Mouse (Mus musculus) cerebellum, adult 11-12 months (tissue): ENCODE measurements around the gene Vamp4.
"Not testable (repeated sequence)": the region's sequence is repeated elsewhere in the genome, so short reads cannot be mapped to it uniquely, and the experiment has no call there.

Source experiments
- DNase-seq: peaks from one replicate; pipeline ENCODE4 v3.0.0; 2022

Gene Vamp4

DNA sequence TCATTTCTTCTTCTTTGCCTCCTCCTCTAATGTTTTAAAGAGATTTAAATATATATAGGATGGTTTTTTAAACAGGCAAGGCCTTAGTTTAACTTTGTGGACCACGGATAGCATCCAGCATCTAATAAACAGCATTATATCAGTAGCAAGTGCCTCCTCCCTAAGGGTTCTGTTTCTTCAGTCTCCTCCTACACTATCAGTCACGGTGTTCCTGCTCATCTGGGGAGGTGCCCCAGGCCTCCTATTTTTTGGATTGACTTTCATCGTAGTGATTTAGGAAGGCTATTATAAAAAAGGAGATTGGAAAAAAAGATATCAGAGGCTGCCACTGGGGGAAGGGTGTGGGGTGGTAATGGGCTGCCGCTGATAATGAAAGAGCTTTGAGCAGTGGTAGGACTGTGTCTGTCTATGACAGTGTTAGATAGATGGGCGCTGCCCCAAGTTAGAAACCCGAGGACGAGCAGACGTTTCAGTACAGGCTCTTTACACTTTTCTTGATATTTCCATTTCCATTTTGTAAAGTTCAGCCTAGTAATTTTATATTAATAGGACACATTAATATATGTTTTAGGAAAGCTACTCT lies 20.2 kb downstream of the Vamp4 start:
- DNase-seq = no peak

DNA sequence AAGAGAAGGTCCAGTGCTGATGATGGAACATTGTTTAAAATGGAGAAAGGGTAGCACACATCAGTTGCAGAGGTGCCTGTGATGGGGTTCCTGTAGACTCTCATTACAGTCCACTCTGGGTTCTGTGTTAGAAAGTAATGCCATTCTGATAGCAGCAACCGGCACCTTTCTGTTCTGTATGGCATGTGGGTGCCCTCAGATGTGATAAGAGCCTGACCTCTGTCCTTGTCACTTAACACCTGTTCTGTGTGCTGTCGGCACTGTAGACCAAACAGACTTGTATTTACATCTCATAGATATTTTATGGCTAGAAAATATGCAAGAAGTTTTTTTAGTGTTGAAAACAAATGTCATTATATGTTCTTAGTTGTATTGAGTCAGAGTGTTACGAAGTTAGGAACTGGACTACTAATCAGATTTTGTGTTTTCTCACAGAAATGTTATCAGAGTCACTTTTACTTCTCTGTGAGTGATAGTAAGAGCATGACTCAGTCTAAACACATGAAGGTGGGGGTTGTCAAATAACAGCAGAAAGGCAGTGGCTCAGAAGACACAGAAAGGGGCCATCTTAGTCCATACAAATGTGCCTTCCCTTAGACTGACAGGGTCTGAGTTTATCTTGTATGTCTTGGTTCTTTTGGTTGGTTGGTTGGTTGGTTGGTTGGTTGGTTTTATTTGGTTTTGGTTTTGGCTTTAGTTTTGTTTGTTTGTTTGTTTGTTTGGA lies 27.2 kb downstream of the Vamp4 start:
- DNase-seq = no peak

DNA sequence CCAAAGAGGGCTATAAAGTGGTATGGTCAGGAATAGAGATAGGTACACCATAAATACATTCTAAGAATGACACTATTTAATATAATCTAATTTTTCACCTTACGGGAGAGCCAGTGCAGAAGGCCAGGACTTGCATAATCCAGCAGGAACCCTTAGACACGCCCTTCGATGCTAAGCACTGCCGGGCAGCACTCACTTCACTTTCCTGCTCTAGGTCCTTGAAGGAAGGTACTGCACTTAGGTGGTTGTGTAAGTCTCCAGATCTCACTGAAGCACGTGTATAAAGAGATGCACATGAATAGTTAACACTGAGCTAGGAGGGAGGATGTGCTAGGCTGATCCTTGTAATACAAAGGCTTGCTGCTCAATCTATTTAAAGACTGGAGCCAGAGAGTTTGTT lies 29.3 kb downstream of the Vamp4 start:
- no peak for DNase-seq

DNA sequence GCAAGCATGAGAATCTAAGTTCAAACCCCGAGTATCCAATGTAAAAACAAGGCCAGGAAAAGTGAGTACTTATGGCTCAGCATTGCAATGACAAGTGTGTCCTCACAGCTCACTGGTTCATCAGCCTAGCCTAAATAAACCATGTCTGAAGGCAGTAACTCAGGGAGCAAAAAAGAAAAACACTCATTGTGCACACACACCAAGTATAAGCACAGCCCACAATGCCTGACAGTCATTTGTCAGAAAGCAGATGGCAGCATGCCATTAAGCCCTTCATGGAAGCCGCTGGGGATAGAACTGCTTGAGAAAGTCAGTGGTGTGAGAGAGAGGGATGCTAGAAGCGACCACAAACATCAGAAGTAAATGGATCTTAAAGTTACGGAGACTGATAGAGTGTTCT lies 31.0 kb downstream of the Vamp4 start:
- no peak for DNase-seq

DNA sequence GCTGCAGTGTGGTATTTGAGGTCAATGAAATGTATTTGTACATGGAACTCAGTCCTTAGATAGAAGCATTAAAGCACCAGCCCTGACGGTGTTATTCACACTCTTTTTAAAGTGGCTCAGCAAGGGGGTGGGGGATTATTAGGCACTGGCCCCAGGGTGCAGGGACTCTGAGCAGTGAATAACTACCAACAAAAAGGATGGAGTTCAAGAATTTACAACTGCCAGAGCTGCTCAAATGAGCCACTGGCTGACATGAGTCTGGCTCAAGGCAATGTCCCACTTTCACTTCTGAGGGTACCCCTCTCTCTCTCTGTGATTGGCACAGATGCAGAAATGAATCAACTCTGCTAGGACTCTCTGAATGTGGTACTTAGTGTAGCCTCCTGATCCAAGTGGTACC lies 37.8 kb downstream of the Vamp4 start:
- DNase-seq = no peak

DNA sequence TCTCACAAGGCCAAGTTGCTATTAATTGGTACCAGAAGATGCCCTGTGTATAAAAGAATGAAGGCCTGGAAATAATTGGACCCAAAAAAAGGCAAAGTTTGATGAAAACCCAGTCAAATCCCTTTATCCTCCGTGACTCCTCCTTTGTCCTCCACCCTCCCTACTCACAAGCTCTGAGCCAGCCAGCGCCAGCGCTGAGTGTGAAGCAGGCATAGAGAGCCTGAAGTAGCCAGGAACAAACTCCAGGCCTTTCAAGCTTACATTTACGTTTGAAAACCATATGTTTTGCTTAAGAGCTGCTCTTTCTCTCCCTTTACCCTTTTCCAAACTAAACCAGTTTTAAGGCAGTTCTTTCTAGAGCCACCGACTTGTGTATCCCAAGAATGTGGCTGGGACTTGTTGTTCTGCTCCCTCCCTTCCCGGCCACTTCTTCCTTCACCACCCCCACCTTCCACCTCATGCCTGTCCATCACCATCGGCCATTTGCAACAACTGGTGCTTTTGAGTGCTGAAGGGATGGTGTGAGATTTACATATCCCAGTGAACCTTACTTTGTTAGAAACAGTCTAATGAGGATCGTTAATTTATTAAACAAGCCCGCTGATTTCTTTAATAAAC lies 39.4 kb downstream of the Vamp4 start:
- no peak for DNase-seq

DNA sequence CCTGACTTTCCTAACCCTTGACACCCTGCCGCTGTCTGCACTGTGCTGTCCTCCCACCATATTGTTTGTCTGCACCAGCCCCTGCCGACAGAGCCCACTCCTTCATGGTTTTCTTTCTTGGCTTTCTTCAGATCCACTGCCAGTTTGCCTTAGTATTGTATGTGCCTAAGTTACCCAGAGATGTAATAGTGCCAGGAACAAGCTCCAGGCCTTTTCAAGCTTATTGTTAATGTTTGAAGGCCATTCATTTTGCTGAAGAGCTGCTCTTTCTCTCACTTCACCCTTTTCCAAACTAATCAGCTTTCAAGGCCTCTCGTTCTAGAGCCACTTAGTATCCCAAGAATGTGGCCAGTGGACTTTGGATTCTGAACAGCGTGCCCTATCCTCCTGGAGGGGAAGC lies 40.9 kb downstream of the Vamp4 start:
- no peak for DNase-seq

DNA sequence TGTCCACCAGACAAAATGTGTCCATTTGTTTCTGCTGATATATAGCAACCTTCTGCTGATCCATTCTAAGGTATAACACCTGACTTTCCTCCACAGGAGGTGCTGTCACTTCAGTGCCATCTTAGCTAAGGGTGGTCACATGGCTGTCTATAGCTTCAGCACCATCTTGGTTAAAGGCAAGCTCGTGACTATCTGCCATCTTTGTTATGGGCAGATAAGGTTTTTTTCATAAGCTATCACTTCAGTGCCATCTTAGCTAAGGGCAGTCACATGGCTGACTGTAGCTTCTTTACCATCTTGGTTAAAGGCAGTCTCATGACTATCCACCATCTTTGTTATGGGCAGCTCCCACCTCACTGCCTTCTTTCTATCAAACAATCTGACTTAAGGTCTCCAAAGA lies 45.2 kb downstream of the Vamp4 start:
- DNase-seq = no peak

DNA sequence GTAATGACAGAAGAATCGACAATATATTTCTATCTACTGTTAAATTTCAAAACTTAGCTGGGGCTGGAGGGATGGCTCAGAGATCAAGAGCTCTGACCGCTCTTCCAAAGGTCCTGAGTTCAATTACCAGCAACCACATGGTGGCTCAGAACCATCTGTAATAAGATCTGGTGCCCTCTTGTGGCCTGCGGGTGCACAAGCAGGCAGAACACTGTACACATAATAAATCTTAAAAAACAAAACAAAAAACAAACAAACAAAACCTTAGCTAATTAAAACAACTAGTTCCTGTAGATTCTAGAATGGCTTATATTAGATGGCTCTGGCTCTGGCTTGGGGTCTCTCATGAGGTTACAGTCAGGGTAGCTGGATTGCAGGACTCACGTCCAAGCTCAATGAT lies 50.2 kb downstream of the Vamp4 start:
- no peak for DNase-seq

DNA sequence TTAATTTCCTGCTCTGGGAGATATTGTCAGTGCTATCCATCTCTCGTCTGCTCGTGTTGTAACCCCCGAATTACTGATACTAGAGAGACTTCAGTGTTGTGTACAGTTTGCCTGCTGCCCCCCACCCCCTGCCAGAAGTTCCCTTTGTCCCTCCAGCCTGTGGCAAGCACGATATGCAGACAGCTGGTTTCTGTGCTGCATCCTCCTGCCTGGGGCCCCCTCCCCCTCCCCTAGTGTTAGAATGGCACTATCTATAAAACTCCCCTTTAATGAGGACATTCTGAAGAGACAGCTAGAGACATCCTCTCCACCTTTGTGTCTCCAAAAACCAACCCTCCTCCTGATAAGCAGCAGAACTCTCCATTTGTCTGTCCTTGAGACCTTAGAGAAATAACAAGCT lies 53.6 kb downstream of the Vamp4 start:
- no peak for DNase-seq

DNA sequence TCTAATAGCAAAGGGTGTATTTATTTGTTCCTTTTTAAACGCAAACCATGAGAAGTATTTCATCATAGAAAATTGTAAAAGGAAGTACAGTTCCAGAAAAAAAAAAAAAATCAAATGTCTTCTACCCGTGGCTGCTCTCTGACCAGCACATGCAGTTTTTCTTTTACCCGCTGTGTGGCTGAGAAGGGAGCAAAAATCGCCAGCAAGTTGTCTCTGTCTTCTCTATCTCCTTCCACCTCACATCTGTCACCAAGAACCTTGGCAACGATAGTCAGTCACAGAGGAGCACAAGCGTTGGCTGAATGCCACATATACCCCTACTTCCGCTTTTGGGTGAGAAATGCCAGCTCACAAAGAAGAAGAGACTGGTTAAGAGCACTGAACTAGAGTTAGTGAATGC lies 54.9 kb downstream of the Vamp4 start:
- DNase-seq = no peak

DNA sequence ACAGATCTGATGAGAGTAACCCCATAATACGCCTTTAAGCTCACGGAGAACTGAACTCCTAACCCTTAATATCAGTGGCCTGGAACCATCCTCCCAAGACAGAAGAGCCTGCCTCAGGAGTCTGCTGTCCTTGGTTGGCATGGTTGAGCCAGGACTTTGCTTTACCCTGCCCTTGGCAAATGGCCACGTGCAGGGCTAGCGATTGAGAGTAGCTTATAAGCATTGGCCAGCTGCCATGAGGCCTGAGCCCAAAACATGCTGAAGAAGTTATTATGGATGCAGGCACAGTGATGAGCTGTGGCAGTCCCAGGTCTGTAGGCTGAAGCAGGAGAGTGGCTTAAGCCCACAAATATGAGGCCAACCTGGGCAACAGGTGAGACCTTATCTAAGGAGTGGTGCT lies 57.5 kb downstream of the Vamp4 start:
- DNase-seq = not testable (repeated sequence)

DNA sequence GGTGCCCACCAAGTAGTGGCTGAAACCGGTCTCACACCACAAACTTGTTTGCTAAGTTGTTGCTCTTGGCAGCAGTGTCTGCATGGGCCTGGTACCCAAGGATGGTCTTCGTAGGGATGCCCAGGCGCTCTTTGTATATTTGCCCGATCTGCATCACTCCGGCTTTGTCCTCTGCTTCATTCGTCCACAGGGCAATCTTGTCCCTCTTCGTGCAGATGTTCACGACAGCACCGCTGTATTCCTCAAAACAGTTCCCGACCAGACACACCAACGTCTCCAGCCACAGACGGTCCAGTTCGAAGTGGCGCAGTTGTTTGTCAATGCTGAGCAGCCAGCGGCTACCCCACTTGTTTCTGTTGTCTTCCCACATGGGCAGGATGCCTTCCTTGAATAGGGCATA lies 58.0 kb downstream of the Vamp4 start:
- DNase-seq = not testable (repeated sequence)

DNA sequence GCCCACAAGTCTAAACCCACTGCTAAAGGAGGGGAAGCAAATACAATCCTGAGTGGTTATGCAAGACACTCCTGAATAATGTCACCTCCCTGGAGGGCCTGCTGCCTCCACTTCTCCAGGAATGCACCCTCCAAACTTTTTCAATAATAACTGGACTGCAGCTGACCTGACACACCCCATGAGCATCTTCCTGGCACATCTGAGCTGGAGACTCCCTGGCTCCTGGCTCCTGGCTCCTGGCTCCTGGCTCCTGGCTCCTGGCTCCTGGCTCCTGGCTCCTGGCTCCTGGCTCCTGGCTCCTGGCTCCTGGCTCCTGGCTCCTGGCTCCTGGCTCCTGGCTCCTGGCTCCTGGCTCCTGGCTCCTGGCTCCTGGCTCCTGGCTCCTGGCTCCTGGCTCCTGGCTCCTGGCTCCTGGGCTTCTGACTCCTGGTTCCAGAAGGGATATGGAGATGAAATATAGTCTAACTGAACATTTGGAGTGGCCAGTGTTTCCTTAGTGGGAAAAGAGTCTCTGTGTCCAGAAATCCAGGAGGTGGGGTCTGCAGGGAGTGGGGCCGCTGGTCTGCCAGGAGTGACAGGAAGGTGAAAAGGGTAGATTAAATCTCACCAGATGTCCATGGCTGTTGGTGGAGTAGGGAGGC lies 65.1 kb downstream of the Vamp4 start:
- DNase-seq = peak; percentile 55

DNA sequence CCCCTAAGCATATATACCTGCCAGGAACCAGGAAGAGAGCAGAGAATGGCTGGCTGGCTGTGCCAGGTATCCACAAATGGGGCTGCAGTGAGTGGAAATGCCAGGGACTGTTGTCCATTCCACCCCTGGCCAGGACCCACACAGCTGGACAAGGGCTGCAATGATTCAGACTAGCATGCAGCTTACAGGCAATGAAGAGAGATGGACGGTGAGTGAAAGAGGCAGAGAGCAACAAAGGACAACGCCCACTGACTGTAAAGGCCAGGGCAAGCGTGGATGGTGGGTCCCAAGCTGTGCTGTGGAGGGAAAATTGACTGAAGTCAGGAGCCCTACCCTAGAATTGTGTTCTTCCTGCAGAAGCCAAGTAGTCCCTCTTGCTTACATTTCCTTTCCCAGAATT lies 66.2 kb downstream of the Vamp4 start:
- DNase-seq = no peak

DNA sequence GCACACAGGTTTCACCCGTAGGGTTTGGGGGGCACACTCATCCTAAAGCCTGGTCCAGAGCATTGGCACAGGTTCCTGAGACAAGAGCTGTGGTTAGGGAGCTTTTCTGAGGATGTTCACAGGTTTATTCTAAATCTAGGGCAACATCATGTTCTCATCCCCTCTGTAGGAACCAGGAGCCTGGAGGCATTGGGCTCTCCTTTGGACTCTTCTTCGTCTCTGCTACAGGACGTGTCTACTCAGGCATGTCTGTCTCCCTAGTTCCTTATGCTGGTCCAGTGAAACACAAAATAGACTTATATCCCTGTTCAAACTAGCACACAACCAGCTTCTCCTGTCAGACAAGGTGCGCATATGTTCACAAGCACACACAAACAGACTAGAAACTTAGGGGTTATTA lies 68.2 kb downstream of the Vamp4 start:
- no peak for DNase-seq

DNA sequence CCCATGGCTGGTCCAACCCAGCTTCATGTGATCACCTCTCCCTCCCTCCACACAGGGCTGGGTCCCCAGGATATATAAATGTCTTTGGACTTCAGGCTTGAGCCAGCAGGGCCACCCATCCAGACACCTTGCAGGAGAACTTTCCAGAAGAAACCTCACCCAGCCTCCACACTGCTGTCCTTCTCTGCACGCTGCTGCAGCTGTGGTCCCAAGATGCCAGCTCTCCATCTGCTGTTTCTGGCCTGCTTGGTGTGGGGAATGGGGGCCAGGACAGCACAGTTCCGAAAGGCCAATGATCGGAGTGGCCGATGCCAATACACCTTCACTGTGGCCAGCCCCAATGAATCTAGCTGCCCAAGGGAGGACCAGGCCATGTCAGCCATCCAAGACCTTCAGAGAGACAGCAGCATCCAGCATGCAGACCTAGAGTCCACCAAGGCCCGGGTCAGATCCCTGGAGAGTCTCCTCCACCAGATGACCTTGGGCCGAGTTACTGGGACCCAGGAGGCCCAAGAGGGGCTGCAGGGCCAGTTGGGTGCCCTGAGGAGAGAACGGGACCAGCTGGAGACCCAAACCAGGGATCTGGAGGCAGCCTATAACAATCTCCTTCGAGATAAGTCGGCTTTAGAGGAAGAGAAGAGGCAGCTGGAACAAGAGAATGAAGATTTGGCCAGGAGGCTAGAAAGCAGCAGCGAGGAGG lies 68.9 kb downstream of the Vamp4 start, which contains the start of gene Myoc:
Myoc (plus strand) TSS at position 105 of the 700 bp plus-strand sequence.
- no peak for DNase-seq

DNA sequence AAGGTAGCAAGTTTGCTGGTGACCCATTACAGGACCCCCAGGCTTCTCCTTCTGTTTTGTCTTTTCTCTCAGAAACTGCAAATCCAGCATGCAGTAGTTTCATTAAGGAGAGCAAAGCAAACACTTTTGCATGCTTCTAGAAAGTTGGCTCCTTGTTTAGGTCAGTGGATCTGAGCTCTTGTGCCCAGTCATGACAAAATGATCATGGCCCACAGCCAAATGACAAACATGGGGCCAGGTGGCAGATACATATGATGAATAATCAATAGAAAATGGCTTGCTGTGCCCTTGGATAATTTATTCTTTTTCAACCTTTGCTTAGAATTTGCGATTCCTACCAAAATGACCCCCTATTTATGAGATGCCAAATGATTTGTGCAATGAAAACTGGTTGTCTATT lies 69.5 kb downstream of the Vamp4 start:
- DNase-seq = no peak

DNA sequence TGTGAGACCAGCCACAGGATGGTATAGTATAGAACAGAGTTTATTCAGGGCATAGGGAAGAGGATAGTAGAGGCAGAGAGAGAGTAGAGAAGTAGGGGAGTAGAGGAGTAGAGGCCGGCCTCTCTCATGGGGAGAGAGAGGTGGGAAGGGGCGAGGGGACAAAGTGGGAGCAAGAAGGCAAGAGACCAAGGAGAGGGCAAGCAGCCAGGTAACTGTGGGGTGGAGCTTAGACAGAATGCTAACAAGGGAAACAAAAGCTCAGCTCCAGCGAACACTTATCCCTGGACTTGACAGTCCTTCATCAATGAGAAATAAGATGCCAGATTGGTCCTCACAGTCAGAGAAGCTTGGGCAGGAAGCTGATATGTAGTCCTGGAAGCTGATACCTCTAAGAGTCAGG lies 72.3 kb downstream of the Vamp4 start:
- no peak for DNase-seq

DNA sequence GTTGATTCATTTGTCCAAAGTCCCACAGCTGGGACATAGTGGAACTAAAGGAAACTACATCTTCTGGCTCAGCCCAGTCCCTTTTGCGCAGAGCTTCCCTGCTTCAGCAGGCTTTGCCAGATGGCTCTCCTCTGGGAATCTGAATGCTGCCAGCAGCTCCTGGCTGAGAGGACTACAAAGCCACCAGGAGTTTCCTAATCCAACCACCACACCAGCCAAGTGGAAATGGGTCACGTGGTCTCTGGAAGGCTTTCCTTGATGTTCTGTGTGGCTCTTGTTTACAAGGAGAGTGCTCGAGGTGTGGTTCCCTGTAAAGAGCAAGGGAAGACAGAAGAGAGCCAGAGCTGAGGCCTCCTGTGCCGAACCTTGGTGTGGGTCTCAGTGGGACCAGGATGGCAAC lies 73.4 kb downstream of the Vamp4 start:
- DNase-seq = peak; percentile 87

DNA sequence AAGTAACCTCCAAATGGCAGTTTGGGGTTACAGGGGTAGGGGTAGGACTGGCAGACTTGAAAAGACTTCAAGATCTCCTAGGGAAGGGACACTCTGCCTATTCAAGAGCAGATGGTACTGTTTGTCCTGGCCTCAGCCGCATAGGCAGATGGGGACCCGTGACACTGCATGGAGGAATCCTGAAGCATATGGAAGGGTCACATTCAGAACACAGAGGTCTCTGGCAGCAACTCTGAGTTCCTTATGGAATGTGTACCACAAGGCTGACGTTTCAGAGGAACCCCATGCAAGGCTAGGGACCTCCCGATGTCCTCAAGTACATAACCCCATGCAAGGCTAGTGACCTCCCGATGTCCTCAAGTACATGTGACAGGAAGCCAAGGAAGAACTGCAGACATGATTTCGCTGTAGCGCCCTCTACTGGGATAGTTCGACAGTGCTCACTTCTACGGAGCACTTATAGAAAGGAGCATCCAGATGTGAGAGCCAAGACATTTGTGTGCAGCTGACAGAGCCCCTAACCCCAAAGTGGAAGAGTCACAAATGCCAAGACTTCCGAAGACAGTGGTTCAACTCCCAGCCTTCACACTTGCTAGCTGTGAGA lies 75.9 kb downstream of the Vamp4 start:
- DNase-seq = peak; percentile 44

DNA sequence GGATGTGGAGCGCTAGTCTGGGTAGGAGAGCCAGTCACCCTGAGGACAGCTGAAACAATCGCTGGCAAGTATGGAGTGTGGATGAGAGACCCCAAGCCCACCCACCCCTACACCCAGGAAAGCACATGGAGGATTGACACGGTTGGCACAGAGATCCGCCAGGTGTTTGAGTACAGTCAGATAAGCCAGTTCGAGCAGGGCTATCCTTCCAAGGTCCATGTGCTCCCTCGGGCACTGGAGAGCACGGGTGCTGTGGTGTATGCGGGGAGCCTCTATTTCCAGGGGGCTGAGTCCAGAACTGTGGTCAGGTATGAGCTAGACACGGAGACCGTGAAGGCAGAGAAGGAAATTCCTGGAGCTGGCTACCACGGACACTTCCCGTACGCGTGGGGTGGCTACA lies 78.1 kb downstream of the Vamp4 start:
- no peak for DNase-seq
